Mouse (Mus musculus) liver, embryonic 11.5 days (tissue): ENCODE measurements around the gene Vmn2r7. TPM values are rescaled to one million over a fixed set of nuclear protein-coding genes. Genes with fewer than 3 reads are reported as not detected.
"Not testable (repeated sequence)": the region's sequence is repeated elsewhere in the genome, so short reads cannot be mapped to it uniquely, and the experiment has no call there.

ENCODE experiments used
- ATAC-seq: fragments of 200-750 bp; cut with Nextera tagmentation; replicated peaks from 2 replicates; pipeline ENCODE4 v1.8.0; 2017; ENCODE audit warnings: moderate number of reproducible peaks, mild to moderate bottlenecking, moderate TSS enrichment, moderate library complexity; ENCODE audit not compliant: low FRiP score
- DNase-seq: peaks from one replicate; pipeline ENCODE4 v3.0.0-alpha.2; 2017; ENCODE audit warnings: low spot score
- H3K27ac ChIP-seq: fragments of 300-500 bp; sonication (generic); 2 replicates; pipeline ENCODE4 v1.5.1; 2014; ENCODE audit warnings: mild to moderate bottlenecking, low read depth, low read length, control low read depth
- H3K27me3 ChIP-seq: fragments of 300-500 bp; sonication (generic); replicated peaks from 2 replicates; pipeline ENCODE4 v1.6.1; 2014; ENCODE audit warnings: low read length, mixed read lengths; ENCODE audit not compliant: control insufficient read depth, insufficient read depth
- H3K36me3 ChIP-seq: fragments of 300-500 bp; sonication (generic); 2 replicates; pipeline ENCODE4 v1.6.1; 2014; ENCODE audit warnings: mild to moderate bottlenecking, low read length, moderate library complexity, mixed read lengths; ENCODE audit not compliant: control insufficient read depth, insufficient read depth
- H3K4me1 ChIP-seq: fragments of 300-500 bp; sonication (generic); replicated peaks from 2 replicates; pipeline ENCODE4 v1.6.1; 2014; ENCODE audit warnings: low read length, mixed read lengths; ENCODE audit not compliant: control insufficient read depth, insufficient read depth
- H3K4me2 ChIP-seq: fragments of 300-500 bp; sonication (generic); 2 replicates; pipeline ENCODE4 v1.6.1; 2014; ENCODE audit warnings: mild to moderate bottlenecking, control low read depth, moderate library complexity
- H3K4me3 ChIP-seq: fragments of 300-500 bp; sonication (generic); 2 replicates; pipeline ENCODE4 v1.5.1; 2014; ENCODE audit warnings: low read depth, low read length, control low read depth
- H3K9ac ChIP-seq: fragments of 300-500 bp; sonication (generic); 2 replicates; pipeline ENCODE4 v1.6.1; 2014; ENCODE audit warnings: low read depth, low read length, control low read depth
- H3K9me3 ChIP-seq: fragments of 300-500 bp; sonication (generic); 2 replicates; pipeline ENCODE4 v1.6.1; 2016; ENCODE audit warnings: low read length, inconsistent platforms, mixed read lengths; ENCODE audit not compliant: control insufficient read depth
- WGBS: fragments of 180-500 bp; shearing (Covaris S2); extraction: QIAGEN DNeasy Blood & Tissue Kit; methylation state at CpG from one replicate; pipeline ENCODE4 v1.1.7; 2014; 5-methylcytosine and 5-hydroxymethylcytosine counted together
- polyA plus RNA-seq: library from polyadenylated mRNA; unstranded; fragments of >200 nt; fragmentation: Nextera tagmentation; extraction: Ambion mirVana; gene quantifications from 2 replicates; pipeline ENCODE4 v1.2.1, GENCODE M21; 2014

The Vmn2r7 gene
- polyA plus RNA-seq, result not detected in 2 replicates

DNA sequence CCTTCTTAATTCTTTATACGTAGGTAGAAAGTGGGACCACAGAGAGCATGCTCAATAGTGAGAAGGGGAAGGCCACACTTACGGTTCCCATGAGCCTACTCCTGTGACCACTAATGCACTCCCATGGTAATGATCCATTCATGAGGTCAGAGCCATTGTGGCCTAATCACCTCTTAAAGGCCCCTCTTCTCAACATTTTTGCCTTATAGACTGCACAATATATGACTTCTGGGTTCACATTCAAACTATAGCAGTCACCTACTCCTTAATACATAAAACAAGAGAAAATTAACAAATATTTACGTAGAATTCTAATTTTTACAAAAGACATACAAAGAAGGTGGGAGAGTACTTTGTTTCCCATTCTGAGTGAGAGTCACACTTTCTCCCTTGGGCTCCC, at the start of gene Vmn2r7:
Gene Vmn2r7, minus strand, starts transcription at position 101 of the 400 bp plus-strand sequence.
- not testable (repeated sequence) for DNase-seq, H3K9ac ChIP-seq, H3K27me3 ChIP-seq, H3K4me1 ChIP-seq, ATAC-seq, H3K27ac ChIP-seq, H3K36me3 ChIP-seq, H3K4me2 ChIP-seq, H3K4me3 ChIP-seq, H3K9me3 ChIP-seq
- WGBS, result 86% methylated on average over 2 of the region's 3 CpGs

DNA sequence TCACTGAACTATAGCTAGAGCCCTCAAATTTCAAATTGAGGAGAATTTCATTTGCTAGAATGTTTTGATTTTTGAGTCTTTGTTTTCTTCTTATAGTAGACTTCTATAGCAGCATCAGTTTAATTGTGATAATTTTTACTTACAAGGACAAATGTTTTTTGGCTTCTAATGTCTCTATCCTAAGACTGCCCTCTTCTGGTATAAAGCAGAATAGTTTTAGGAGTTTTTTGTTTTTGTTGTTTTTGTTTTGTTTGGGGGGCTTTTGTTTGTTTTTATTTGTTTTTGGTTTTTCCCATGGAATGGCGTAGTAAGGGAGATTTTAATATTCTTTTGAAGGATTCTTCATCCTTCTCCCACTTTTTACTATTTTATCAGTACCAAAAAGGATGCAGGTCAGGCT, 45.2 kb upstream of the Vmn2r7 start:
- no peaks in the 10 kb centered on the region for H3K4me1 ChIP-seq
- H3K9me3 ChIP-seq, result no peaks in the 10 kb centered on the region
- WGBS, result 30% methylated on average over 1 of the region's 1 CpGs
- ATAC-seq (no peak), DNase-seq (no peak)
- H3K36me3 ChIP-seq, result no peaks in the 10 kb centered on the region
- no peak overlapping the region for H3K9ac ChIP-seq
- no peak overlapping the region for H3K4me2 ChIP-seq
- no peaks in the 10 kb centered on the region for H3K27me3 ChIP-seq
- no peak overlapping the region for H3K4me3 ChIP-seq
- H3K27ac ChIP-seq, result no peak overlapping the region

DNA sequence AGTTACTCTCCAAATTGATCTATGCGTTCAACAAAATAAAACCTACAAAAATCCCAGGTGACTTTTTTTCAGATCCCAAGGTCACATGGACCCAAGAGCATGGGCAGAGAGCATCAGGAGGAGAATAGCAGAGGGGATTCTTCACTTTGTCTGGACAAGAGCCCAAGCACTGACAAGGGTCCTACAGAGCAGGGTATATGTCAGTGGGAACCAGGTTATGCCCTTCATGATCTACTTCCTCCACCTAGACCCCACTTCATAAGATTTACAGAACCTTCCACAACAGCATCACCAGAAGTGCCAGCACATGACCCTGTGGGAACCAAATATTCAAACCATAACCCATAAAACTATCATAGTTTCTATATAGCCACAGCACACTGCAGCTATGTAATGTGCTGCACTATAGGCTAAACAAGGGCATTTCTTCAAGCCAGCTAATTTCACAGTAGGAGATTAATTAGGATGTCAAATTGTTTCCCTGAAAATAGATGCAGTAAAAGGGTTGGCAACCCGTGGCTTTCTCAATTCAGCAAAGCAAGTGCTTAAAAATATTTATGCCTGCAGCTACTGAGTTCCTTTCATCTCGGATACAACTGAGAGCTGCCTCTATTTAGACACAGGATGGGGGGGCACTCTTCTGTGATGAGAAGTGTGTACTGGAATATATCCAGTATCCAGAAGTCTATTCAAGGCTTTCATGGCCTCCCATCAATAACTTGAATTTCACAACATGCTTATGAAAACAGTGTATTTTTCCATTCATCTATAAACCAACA, 33.8 kb upstream of the Vmn2r7 start:
- Histone ChIP-seq H3K4me1 (no peaks in the 10 kb centered on the region), H3K27ac (no peak overlapping the region), H3K9me3 (no peaks in the 10 kb centered on the region), H3K27me3 (no peaks in the 10 kb centered on the region), H3K9ac (no peak overlapping the region), H3K4me2 (no peak overlapping the region), H3K4me3 (no peak overlapping the region), H3K36me3 (no peaks in the 10 kb centered on the region)
- ATAC-seq (no peak), DNase-seq (no peak)
- 72% methylated on average over 3 of the region's 3 CpGs for WGBS

DNA sequence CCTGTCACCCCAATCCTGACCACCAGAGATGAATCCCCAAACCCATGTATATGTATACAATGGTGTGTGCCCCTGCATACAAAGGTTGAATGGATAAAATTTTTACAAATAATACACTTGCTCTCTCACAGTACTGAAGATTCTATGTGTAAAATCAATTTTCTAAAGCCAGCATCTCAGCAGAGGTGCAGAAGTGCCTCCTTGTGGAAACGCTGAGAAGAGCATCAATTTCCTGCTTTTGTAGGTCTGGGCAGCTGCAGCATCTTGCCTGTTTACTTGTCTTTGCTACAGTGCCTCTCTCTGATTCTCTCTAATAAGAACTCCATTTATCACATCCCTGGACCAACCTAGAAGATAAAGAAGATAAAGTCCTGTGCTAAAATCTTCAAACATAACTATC, 32.1 kb upstream of the Vmn2r7 start:
- Histone ChIP-seq H3K9me3 (no peaks in the 10 kb centered on the region), H3K36me3 (no peaks in the 10 kb centered on the region), H3K4me3 (no peak overlapping the region), H3K27me3 (no peaks in the 10 kb centered on the region), H3K27ac (no peak overlapping the region), H3K4me2 (no peak overlapping the region), H3K9ac (no peak overlapping the region), H3K4me1 (no peaks in the 10 kb centered on the region)
- ATAC-seq, result no peak
- WGBS, result 41% methylated on average over 1 of the region's 1 CpGs
- no peak for DNase-seq

DNA sequence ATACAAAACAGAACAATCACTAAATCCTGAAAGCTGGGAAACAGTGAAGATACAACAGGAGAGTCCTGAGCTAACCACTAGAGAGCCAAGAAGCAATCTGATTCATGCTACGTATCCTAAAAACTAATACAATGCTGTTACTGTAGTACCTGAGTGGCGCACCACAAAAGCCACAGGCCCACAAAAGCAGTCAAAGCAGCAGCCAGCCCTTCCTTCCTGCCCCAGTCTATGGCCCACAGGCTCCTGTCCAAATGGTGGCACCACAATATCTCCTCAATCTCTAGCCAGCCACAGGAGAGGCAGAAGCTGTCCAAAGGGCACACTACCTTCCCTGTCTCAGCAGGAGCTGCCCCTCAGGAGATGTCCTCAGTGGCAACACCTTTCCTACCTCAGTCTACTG, 1.7 kb downstream of the Vmn2r7 start:
- Histone ChIP-seq H3K4me1 (no peaks in the 10 kb centered on the region), H3K36me3 (no peaks in the 10 kb centered on the region), H3K27ac (no peak overlapping the region), H3K9me3 (no peaks in the 10 kb centered on the region), H3K9ac (no peak overlapping the region), H3K27me3 (no peaks in the 10 kb centered on the region), H3K4me3 (no peak overlapping the region), H3K4me2 (no peak overlapping the region)
- DNase-seq, result no peak
- ATAC-seq, result no peak
- 49% methylated on average over 2 of the region's 2 CpGs for WGBS

DNA sequence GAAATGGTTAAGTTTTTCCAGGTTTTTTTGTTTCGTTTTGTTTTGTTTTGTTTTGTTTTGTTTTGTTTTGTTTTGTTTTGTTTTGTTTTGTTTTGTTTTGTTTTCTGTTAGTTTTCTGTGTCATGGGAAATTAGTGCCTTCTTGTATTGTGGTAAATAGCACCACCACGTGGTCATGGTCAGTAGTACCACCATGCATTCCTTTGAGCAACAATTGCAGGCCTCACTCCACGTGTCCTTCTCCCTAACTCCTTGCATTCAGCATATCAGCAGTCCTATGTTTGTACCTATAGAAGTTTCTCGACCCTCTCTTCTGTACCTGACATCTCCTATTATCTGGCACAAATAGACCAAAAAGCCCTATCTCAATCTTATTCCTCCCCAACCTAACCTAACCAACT, 2.3 kb downstream of the Vmn2r7 start:
- H3K4me1 ChIP-seq, result no peaks in the 10 kb centered on the region

DNA sequence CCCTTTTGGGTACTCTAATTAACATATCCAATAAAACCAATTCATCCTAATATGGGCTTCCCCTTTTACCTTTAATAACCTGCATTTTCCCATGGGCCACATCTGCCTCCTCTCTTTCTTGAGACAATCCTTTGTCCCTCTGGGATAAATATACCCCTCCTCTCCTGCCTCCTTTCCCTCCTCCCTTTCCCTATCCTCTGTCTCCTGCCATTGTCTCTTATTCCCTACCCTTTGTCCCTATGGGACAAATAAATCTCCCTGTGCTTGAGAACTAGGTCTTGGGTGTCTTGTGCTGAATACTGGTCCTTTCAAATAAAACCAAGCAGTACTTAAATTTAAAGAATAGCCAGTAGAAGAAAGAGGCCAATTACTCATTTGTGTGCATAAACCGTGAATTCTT, 13.4 kb downstream of the Vmn2r7 start:
- Histone ChIP-seq H3K4me2 (no peak overlapping the region), H3K27me3 (no peaks in the 10 kb centered on the region), H3K36me3 (no peaks in the 10 kb centered on the region), H3K9me3 (no peaks in the 10 kb centered on the region), H3K9ac (no peak overlapping the region), H3K27ac (no peak overlapping the region), H3K4me1 (no peaks in the 10 kb centered on the region), H3K4me3 (no peak overlapping the region)
- DNase-seq, result no peak
- WGBS, result 86% methylated on average over 1 of the region's 1 CpGs
- ATAC-seq, result no peak

More for the DNA sequence above, 2.3 kb downstream of the Vmn2r7 start:
- no peak for ATAC-seq
- no peak overlapping the region for H3K27ac ChIP-seq
- H3K9ac ChIP-seq, result no peak overlapping the region
- no peak overlapping the region for H3K4me3 ChIP-seq
- H3K27me3 ChIP-seq, result no peaks in the 10 kb centered on the region
- no peaks in the 10 kb centered on the region for H3K9me3 ChIP-seq
- no peak for DNase-seq
- WGBS, result 4% methylated on average over 4 of the region's 4 CpGs
- no peak overlapping the region for H3K4me2 ChIP-seq
- no peaks in the 10 kb centered on the region for H3K36me3 ChIP-seq

DNA sequence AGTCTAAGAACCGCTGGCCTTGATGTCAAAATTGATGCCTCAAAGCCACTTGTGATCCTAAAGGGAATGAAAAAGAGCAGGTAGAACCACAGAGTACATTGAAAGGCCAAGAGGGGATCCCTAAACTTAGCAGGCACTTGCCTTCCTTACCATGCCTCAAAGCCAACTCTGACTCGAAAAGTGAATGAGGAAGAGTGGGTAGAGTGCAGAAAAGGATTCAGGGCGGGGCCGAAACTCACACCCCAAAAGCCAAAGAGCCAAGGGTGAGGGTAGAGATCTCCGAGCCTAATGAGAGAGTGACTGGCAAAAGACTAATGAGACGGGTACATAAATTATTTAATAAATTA, 53.3 kb downstream of the Vmn2r7 start:
- DNase-seq (no peak), ATAC-seq (no peak)
- Histone ChIP-seq H3K27ac (no peak overlapping the region), H3K4me3 (no peak overlapping the region), H3K4me2 (no peak overlapping the region), H3K36me3 (no peaks in the 10 kb centered on the region), H3K4me1 (no peaks in the 10 kb centered on the region), H3K27me3 (no peaks in the 10 kb centered on the region), H3K9me3 (no peaks in the 10 kb centered on the region), H3K9ac (no peak overlapping the region)
- WGBS, result 52% methylated on average over 6 of the region's 6 CpGs

DNA sequence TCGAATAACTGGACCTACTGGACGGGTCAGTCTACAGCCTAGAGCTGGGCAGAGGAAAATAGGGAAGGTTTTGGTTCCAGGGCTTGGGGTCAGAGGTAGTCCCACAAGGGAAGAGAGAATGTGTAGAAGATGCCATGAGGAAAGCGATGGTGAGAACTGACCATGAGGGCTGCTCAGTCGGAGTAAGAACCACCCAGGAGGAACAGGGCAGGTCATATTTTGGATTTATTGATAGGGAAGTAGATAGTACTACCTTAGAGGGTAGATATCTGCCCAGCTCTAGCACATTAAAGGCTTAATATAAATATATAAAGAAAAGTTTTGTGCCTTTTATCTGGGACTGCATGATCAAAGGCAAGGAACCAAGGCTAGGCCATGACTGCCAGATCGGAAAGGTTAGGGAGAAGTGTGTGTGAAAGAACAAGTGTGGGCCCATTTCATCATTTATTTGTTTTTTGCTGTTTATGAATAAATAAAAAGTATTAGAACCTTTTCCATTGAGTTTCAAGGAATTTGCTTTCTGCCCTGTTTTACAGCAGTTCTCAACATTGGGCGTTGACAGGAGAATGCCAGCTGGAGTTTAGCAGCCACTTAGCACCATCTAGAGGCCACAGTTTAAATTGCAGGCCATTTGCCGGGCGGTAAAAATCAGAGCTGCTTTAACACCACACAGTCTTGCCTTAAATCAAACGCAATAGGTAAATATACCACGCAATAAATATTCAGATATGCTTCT, 53.9 kb downstream of the Vmn2r7 start:
- Histone ChIP-seq H3K4me2 (no peak overlapping the region), H3K9me3 (no peaks in the 10 kb centered on the region), H3K36me3 (no peaks in the 10 kb centered on the region), H3K4me1 (no peaks in the 10 kb centered on the region), H3K4me3 (no peak overlapping the region), H3K27me3 (no peaks in the 10 kb centered on the region), H3K27ac (no peak overlapping the region), H3K9ac (no peak overlapping the region)
- 51% methylated on average over 10 of the region's 10 CpGs for whole genome bisulfite sequencing
- no peak for DNase-seq
- ATAC-seq, result no peak
